Mouse (Mus musculus): Measurements from ENCODE around the gene Grk3. TPM values are rescaled to one million over a fixed set of nuclear protein-coding genes. Genes with fewer than 3 reads are reported as not detected.

Grk3 gene
- polyA plus RNA-seq, 1 experiment from 2014 or later: 9.9 TPM

- no peak overlapping the region for H3K4me3 ChIP-seq (ENCODE audit: low read length)
- no peaks in the 10 kb centered on the region for H3K36me3 ChIP-seq (ENCODE audit: control insufficient read depth, insufficient read depth, low read length)
- H3K4me2 ChIP-seq (replicated peaks; ENCODE audit: low read depth, low read length): no peak overlapping the region
- no peak overlapping the region for H3K9ac ChIP-seq (ENCODE audit: low read depth, low read length)
- no peak overlapping the region for H3K27ac ChIP-seq (ENCODE audit: low read depth, low read length)
- no peaks in the 10 kb centered on the region for H3K9me3 ChIP-seq (ENCODE audit: control insufficient read depth, low read length)
- H3K4me1 ChIP-seq (ENCODE audit: control insufficient read depth, insufficient read depth, low read length): no peaks in the 10 kb centered on the region
- no peaks in the 10 kb centered on the region for H3K27me3 ChIP-seq (ENCODE audit: control insufficient read depth, insufficient read depth, low read length)
- no peak for ATAC-seq (ENCODE audit: low FRiP score, low TSS enrichment)
Observed at GRCm38 (mm10) chr5:112921914-112922313, 93.7 kb downstream of the Grk3 start.

DNA sequence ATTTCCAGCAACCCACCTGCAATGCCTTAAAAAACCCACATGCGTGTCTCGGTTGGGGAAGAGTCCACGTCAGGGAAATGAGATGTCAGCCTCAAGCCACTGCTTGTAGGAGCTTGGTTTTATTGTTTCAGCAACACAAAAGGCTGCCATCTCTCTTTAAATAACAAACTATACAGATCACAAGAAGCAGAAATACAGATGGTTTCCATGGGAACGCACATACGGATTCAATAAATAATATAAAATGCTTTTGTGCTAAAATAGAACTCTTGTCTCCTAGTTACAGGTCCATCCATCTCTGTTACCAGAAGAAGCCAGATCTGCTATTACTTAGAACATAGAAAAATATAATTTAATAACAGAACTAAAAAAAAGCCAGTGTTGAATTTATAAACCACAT lies 105.2 kb downstream of the Grk3 start:
- Histone ChIP-seq H3K4me1 (ENCODE audit: control insufficient read depth, insufficient read depth, low read length) (peaks cover 6% of the 10 kb centered on the region), H3K9me3 (ENCODE audit: control insufficient read depth, low read length) (peaks cover 4% of the 10 kb centered on the region; the same call in 1 of the 2 replicates), H3K27me3 (ENCODE audit: control insufficient read depth, insufficient read depth, low read length) (no peaks in the 10 kb centered on the region), H3K27ac (ENCODE audit: low read depth, low read length) (no peak overlapping the region), H3K4me3 (ENCODE audit: low read length) (no peak overlapping the region), H3K36me3 (ENCODE audit: control insufficient read depth, insufficient read depth, low read length) (peaks cover 4% of the 10 kb centered on the region; the same call in 1 of the 2 replicates), H3K9ac (ENCODE audit: low read depth, low read length) (no peak overlapping the region), H3K4me2 (replicated peaks; ENCODE audit: low read depth, low read length) (no peak overlapping the region)
- 85% methylated on average over 5 of the region's 5 CpGs for WGBS
- ATAC-seq (ENCODE audit: low FRiP score, low TSS enrichment): no peak

- Histone ChIP-seq H3K4me2 (replicated peaks; ENCODE audit: low read depth, low read length) (no peak overlapping the region), H3K27me3 (ENCODE audit: control insufficient read depth, insufficient read depth, low read length) (no peaks in the 10 kb centered on the region), H3K36me3 (ENCODE audit: control insufficient read depth, insufficient read depth, low read length) (no peaks in the 10 kb centered on the region), H3K9me3 (ENCODE audit: control insufficient read depth, low read length) (peaks cover 4% of the 10 kb centered on the region; the same call in 1 of the 2 replicates), H3K27ac (ENCODE audit: low read depth, low read length) (no peak overlapping the region), H3K4me3 (ENCODE audit: low read length) (no peak overlapping the region), H3K4me1 (ENCODE audit: control insufficient read depth, insufficient read depth, low read length) (no peaks in the 10 kb centered on the region; the same call in 1 of the 2 replicates), H3K9ac (ENCODE audit: low read depth, low read length) (no peak overlapping the region)
- ATAC-seq (ENCODE audit: low FRiP score, low TSS enrichment): no peak
- WGBS: 61% methylated on average over 2 of the region's 2 CpGs
Observed at GRCm38 (mm10) chr5:112908169-112908614, 107.4 kb downstream of the Grk3 start.

DNA sequence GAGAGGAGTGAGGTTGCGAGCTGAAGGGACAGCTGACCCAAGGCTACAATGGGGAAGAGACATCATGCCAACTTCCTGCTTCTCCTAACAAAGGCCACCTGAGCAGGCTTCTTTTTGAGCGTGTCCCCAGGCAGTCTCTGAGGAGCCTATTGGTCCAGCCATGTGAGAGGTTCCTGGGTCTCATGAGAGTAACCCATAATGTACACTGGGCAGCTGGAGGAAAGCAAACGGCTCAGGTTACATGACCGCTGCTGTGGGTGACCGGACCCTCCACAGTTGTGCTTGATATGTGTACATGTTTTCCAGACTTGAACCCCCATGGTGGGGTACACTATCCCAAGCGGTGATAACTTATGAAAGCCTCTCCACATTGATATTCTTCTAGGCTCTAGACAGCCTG lies 108.1 kb downstream of the Grk3 start:
- H3K36me3 ChIP-seq (ENCODE audit: control insufficient read depth, insufficient read depth, low read length): no peaks in the 10 kb centered on the region
- no peaks in the 10 kb centered on the region; the same call in 1 of the 2 replicates for H3K4me1 ChIP-seq (ENCODE audit: control insufficient read depth, insufficient read depth, low read length)
- H3K4me2 ChIP-seq (replicated peaks; ENCODE audit: low read depth, low read length): no peak overlapping the region
- no peak overlapping the region for H3K27ac ChIP-seq (ENCODE audit: low read depth, low read length)
- ATAC-seq (ENCODE audit: low FRiP score, low TSS enrichment): no peak
- WGBS: 41% methylated on average over 6 of the region's 6 CpGs
- H3K27me3 ChIP-seq (ENCODE audit: control insufficient read depth, insufficient read depth, low read length): no peaks in the 10 kb centered on the region
- no peak overlapping the region for H3K4me3 ChIP-seq (ENCODE audit: low read length)
- H3K9me3 ChIP-seq (ENCODE audit: control insufficient read depth, low read length): peaks cover 4% of the 10 kb centered on the region; the same call in 1 of the 2 replicates
- no peak overlapping the region for H3K9ac ChIP-seq (ENCODE audit: low read depth, low read length)

DNA sequence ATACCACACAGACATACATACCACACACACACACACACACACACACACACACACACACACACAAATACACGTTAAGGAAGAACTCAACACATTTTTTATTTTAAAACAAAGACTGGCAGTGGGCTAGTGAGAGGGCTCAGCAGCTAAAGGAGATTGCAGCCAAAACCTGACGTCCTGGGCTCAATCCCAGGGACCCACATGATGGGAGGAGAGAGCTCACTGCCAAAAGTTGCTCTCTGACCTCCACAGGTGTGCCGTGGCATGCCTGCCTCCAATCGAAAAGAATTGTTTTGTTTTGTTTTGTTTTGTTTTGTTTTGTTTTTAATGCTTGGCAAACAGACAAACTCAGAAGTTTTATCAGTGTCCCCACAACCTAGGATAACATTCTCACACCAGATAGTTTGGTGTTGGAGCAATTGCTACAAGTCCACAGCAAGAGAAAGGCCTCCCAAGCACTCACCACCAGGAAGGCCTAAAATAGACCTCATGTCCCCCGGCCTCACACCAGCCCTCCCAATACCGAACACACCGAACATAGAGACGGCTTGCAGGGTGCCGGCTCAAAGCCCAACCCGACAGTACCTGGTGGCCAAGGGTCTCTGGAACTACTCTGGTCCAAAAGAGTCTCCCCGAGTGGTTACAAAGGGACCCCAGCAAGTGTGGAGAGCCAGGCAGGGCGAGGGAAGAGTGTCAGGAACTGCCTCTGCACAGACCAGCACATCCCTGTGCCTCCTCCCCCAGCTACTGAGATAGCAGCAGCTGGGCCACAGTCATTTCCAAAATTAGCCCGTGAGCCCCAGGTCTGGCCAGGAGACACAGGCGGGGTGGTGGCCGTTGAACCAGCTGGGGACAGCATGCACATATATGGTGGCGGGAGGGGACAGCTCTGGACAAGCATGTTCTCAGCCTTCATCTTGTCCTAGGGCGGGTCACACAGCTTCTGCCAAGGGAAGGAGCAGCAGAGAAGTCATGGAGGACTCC lies 119.6 kb downstream of the Grk3 start, which contains the start of gene Myo18b:
Gene Myo18b, minus strand, starts transcription at position 689 of the 981 bp plus-strand sequence.
- H3K36me3 ChIP-seq (ENCODE audit: control insufficient read depth, insufficient read depth, low read length): no peaks in the 10 kb centered on the region
- H3K9ac ChIP-seq (ENCODE audit: low read depth, low read length): no peak within 1 kb of the TSS
- no peaks in the 10 kb centered on the region for H3K4me1 ChIP-seq (ENCODE audit: control insufficient read depth, insufficient read depth, low read length)
- ATAC-seq (ENCODE audit: low FRiP score, low TSS enrichment): no peak
- no peak within 1 kb of the TSS for H3K4me2 ChIP-seq (replicated peaks; ENCODE audit: low read depth, low read length)
- H3K27ac ChIP-seq (ENCODE audit: low read depth, low read length): no peak within 1 kb of the TSS
- no peak within 1 kb of the TSS for H3K4me3 ChIP-seq (ENCODE audit: low read length)
- 82% methylated on average over 17 of the region's 17 CpGs for WGBS
- H3K9me3 ChIP-seq (ENCODE audit: control insufficient read depth, low read length): 0 out of 2 replicates have a peak, but pooled peaks cover 3% of the 10 kb centered on the region
- H3K27me3 ChIP-seq (ENCODE audit: control insufficient read depth, insufficient read depth, low read length): no peaks in the 10 kb centered on the region

DNA sequence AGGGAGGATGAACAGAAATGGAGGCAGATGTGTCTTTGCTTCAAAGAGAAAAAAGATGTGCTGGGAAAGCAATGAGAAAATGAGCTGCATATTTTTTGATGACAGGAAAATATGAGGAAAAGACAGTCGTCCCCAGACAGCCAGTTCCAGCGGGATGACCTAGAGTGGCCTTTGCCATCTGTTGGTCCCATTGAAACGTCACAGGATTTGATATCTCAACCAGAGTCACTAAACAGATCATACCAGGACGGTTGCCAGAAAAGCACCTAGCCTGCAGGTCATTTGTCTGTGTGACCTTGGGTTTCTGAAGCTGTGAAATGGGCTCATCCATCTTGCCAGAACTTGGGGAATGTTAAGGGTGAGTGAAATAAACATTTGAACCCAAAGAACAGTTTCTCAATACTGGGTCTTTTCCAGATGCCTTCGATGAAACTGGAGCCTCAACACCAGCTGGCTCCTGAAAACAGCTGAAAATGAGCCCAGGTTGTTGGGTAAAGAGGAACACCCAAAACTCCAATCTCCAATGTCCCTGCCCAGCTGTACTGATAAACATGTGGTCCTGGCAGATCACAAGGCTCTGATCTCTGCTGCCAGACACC lies 122.0 kb downstream of the Grk3 start:
- 70% methylated on average over 5 of the region's 5 CpGs for WGBS
- H3K9ac ChIP-seq (ENCODE audit: low read depth, low read length): no peak overlapping the region
- no peak for ATAC-seq (ENCODE audit: low FRiP score, low TSS enrichment)
- H3K36me3 ChIP-seq (ENCODE audit: control insufficient read depth, insufficient read depth, low read length): no peaks in the 10 kb centered on the region
- H3K27me3 ChIP-seq (ENCODE audit: control insufficient read depth, insufficient read depth, low read length): no peaks in the 10 kb centered on the region
- H3K9me3 ChIP-seq (ENCODE audit: control insufficient read depth, low read length): 0 out of 2 replicates have a peak, but pooled peaks cover 3% of the 10 kb centered on the region
- H3K4me2 ChIP-seq (replicated peaks; ENCODE audit: low read depth, low read length): no peak overlapping the region
- H3K4me1 ChIP-seq (ENCODE audit: control insufficient read depth, insufficient read depth, low read length): no peaks in the 10 kb centered on the region
- H3K27ac ChIP-seq (ENCODE audit: low read depth, low read length): no peak overlapping the region
- H3K4me3 ChIP-seq (ENCODE audit: low read length): no peak overlapping the region

DNA sequence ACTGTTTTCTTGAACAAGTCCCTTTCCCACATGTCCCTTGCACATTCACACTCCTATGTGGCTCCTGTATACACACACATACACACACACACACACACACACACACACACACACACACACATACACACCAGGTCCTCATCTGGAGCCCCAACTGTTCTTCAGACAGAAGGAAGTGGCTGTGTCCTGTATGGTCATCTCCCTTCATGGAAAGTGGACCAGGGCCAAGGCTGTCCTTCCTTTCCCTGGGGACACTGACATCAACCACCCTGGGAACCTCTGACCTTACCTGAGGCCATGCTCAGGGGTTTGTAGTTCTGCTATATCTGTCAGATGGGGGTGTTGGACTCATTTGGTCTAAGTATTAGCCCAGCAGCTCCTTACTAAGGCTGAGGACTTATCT lies 123.2 kb downstream of the Grk3 start:
- Histone ChIP-seq H3K9me3 (ENCODE audit: control insufficient read depth, low read length) (no peaks in the 10 kb centered on the region), H3K4me2 (replicated peaks; ENCODE audit: low read depth, low read length) (no peak overlapping the region), H3K27me3 (ENCODE audit: control insufficient read depth, insufficient read depth, low read length) (no peaks in the 10 kb centered on the region), H3K36me3 (ENCODE audit: control insufficient read depth, insufficient read depth, low read length) (no peaks in the 10 kb centered on the region), H3K4me1 (ENCODE audit: control insufficient read depth, insufficient read depth, low read length) (no peaks in the 10 kb centered on the region), H3K4me3 (ENCODE audit: low read length) (no peak overlapping the region), H3K27ac (ENCODE audit: low read depth, low read length) (no peak overlapping the region), H3K9ac (ENCODE audit: low read depth, low read length) (no peak overlapping the region)
- no peak for ATAC-seq (ENCODE audit: low FRiP score, low TSS enrichment)

GRCm38 (mm10) chr5:112888651-112889050 lies 126.9 kb downstream of the Grk3 start:
- Histone ChIP-seq H3K9ac (ENCODE audit: low read depth, low read length) (no peak overlapping the region), H3K27me3 (ENCODE audit: control insufficient read depth, insufficient read depth, low read length) (no peaks in the 10 kb centered on the region), H3K36me3 (ENCODE audit: control insufficient read depth, insufficient read depth, low read length) (no peaks in the 10 kb centered on the region), H3K4me2 (replicated peaks; ENCODE audit: low read depth, low read length) (no peak overlapping the region), H3K27ac (ENCODE audit: low read depth, low read length) (no peak overlapping the region), H3K9me3 (ENCODE audit: control insufficient read depth, low read length) (no peaks in the 10 kb centered on the region), H3K4me3 (ENCODE audit: low read length) (no peak overlapping the region), H3K4me1 (ENCODE audit: control insufficient read depth, insufficient read depth, low read length) (no peaks in the 10 kb centered on the region)
- 59% methylated on average over 7 of the region's 7 CpGs for WGBS
- ATAC-seq (ENCODE audit: low FRiP score, low TSS enrichment): no peak
